Mouse (Mus musculus) stomach, embryonic 15.5 days (tissue): ENCODE measurements around the gene BC030867. TPM values are rescaled to one million over a fixed set of nuclear protein-coding genes. Genes with fewer than 3 reads are reported as not detected.

Source experiments
- ATAC-seq: fragments of 200-750 bp; cut with Nextera tagmentation; 2 replicates; pipeline ENCODE4 v1.8.0; 2017; ENCODE audit warnings: low read depth, moderate number of reproducible peaks, moderate TSS enrichment; ENCODE audit not compliant: insufficient read depth, low FRiP score
- H3K27ac ChIP-seq: fragments of 300-500 bp; sonication (generic); 2 replicates; pipeline ENCODE4 v1.5.1; 2015; ENCODE audit warnings: mild to moderate bottlenecking, inconsistent platforms
- H3K27me3 ChIP-seq: fragments of 300-500 bp; sonication (generic); replicated peaks from 2 replicates; pipeline ENCODE4 v1.6.1; 2015; ENCODE audit warnings: inconsistent platforms
- H3K36me3 ChIP-seq: fragments of 300-500 bp; sonication (generic); 2 replicates; pipeline ENCODE4 v1.6.1; 2015; ENCODE audit warnings: inconsistent platforms
- H3K4me1 ChIP-seq: fragments of 300-500 bp; sonication (generic); 2 replicates; pipeline ENCODE4 v1.6.1; 2015; ENCODE audit warnings: inconsistent platforms
- H3K4me2 ChIP-seq: fragments of 300-500 bp; sonication (generic); 2 replicates; pipeline ENCODE4 v1.6.1; 2015; ENCODE audit warnings: mild to moderate bottlenecking, inconsistent platforms
- H3K4me3 ChIP-seq: fragments of 300-500 bp; sonication (generic); replicated peaks from 2 replicates; pipeline ENCODE4 v1.5.1; 2015; ENCODE audit warnings: inconsistent platforms
- H3K9ac ChIP-seq: fragments of 300-500 bp; sonication (generic); 2 replicates; pipeline ENCODE4 v1.6.1; 2015; ENCODE audit warnings: inconsistent platforms
- H3K9me3 ChIP-seq: fragments of 300-500 bp; sonication (generic); 2 replicates; pipeline ENCODE4 v1.6.1; 2016; ENCODE audit warnings: inconsistent platforms
- WGBS: fragments of 180-500 bp; shearing (Covaris S2); methylation state at CpG from one replicate; pipeline ENCODE4 v1.1.7; 2015; 5-methylcytosine and 5-hydroxymethylcytosine counted together
- polyA plus RNA-seq: library from polyadenylated mRNA; unstranded; fragments of >200 nt; fragmentation: Nextera tagmentation; extraction: Ambion mirVana; gene quantifications from 2 replicates; pipeline ENCODE4 v1.2.1, GENCODE M21; 2015

Gene BC030867
- polyA plus RNA-seq, 1 experiment from 2014 or later: 11.4 TPM

- WGBS: under 1% methylated on average over 65 of the region's 125 CpGs
- Histone ChIP-seq H3K9me3 (no peaks in the 10 kb centered on the region), H3K36me3 (peaks cover 13% of the 10 kb centered on the region), H3K4me3 (peak within 1 kb of the TSS; percentile 80), H3K27ac (peak within 1 kb of the TSS; percentile 100), H3K4me2 (peak within 1 kb of the TSS; percentile 87), H3K9ac (peak within 1 kb of the TSS; percentile 76), H3K4me1 (peaks cover 13% of the 10 kb centered on the region; the same call in 1 of the 2 replicates), H3K27me3 (no peaks in the 10 kb centered on the region)
- ATAC-seq: peak; percentile 94
Measured at GRCm38 (mm10) chr11:102296491-102297472, 48.1 kb downstream of the BC030867 start, which contains the start of gene Atxn7l3. TSS of gene Atxn7l3 (minus strand) at chr11:102296631.

- Histone ChIP-seq H3K27ac (peak overlapping the region; percentile 100), H3K4me2 (peak overlapping the region; percentile 87), H3K9me3 (no peaks in the 10 kb centered on the region), H3K36me3 (peaks cover 3% of the 10 kb centered on the region), H3K4me3 (peak overlapping the region; percentile 80), H3K4me1 (peaks cover 13% of the 10 kb centered on the region; the same call in 1 of the 2 replicates), H3K27me3 (no peaks in the 10 kb centered on the region), H3K9ac (peak overlapping the region; percentile 50)
- 21% methylated on average over 27 of the region's 27 CpGs for WGBS
- ATAC-seq: peak; percentile 11; the same call in 1 of the 2 replicates
Measured at GRCm38 (mm10) chr11:102297577-102298556, 49.2 kb downstream of the BC030867 start.

- H3K4me1 ChIP-seq: peaks cover 12% of the 10 kb centered on the region; the same call in 1 of the 2 replicates
- H3K27me3 ChIP-seq: no peaks in the 10 kb centered on the region
- no peak overlapping the region for H3K27ac ChIP-seq
- no peaks in the 10 kb centered on the region for H3K9me3 ChIP-seq
- WGBS: 8% methylated on average over 1 of the region's 1 CpGs
- ATAC-seq: no peak
- no peaks in the 10 kb centered on the region for H3K36me3 ChIP-seq
- H3K4me3 ChIP-seq: no peak overlapping the region
- no peak overlapping the region for H3K4me2 ChIP-seq
- no peak overlapping the region for H3K9ac ChIP-seq
Measured at GRCm38 (mm10) chr11:102299839-102300238, 51.2 kb downstream of the BC030867 start.

GRCm38 (mm10) chr11:102304141-102304540, 55.5 kb downstream of the BC030867 start:
- Histone ChIP-seq H3K4me2 (no peak overlapping the region), H3K27ac (no peak overlapping the region), H3K4me3 (no peak overlapping the region), H3K36me3 (peaks cover 24% of the 10 kb centered on the region), H3K4me1 (peaks cover 4% of the 10 kb centered on the region), H3K9me3 (no peaks in the 10 kb centered on the region), H3K9ac (no peak overlapping the region), H3K27me3 (no peaks in the 10 kb centered on the region)
- WGBS: 52% methylated on average over 2 of the region's 2 CpGs
- ATAC-seq: no peak

- Histone ChIP-seq H3K36me3 (peaks cover 24% of the 10 kb centered on the region), H3K4me1 (peaks cover 16% of the 10 kb centered on the region), H3K4me2 (no peak overlapping the region), H3K9ac (no peak overlapping the region), H3K9me3 (no peaks in the 10 kb centered on the region), H3K4me3 (no peak overlapping the region), H3K27me3 (no peaks in the 10 kb centered on the region), H3K27ac (no peak overlapping the region)
- 53% methylated on average over 3 of the region's 3 CpGs for WGBS
- ATAC-seq: no peak
Measured at GRCm38 (mm10) chr11:102305359-102305758, 56.7 kb downstream of the BC030867 start.

GRCm38 (mm10) chr11:102308104-102308503, 59.4 kb downstream of the BC030867 start:
- no peak overlapping the region for H3K27ac ChIP-seq
- H3K4me2 ChIP-seq: no peak overlapping the region
- 77% methylated on average over 9 of the region's 9 CpGs for WGBS
- H3K9me3 ChIP-seq: no peaks in the 10 kb centered on the region
- H3K4me1 ChIP-seq: peaks cover 28% of the 10 kb centered on the region
- no peak overlapping the region for H3K9ac ChIP-seq
- H3K36me3 ChIP-seq: peaks cover 35% of the 10 kb centered on the region
- no peak overlapping the region for H3K4me3 ChIP-seq
- H3K27me3 ChIP-seq: no peaks in the 10 kb centered on the region
- ATAC-seq: no peak

- peaks cover 43% of the 10 kb centered on the region for H3K36me3 ChIP-seq
- WGBS: under 1% methylated on average over 27 of the region's 27 CpGs
Measured at GRCm38 (mm10) chr11:102308979-102309378, 60.3 kb downstream of the BC030867 start.

GRCm38 (mm10) chr11:102309821-102310617, 61.3 kb downstream of the BC030867 start:
- H3K4me3 ChIP-seq: peak overlapping the region; percentile 44
- no peaks in the 10 kb centered on the region for H3K9me3 ChIP-seq
- no peak for ATAC-seq
- peaks cover 45% of the 10 kb centered on the region for H3K36me3 ChIP-seq
- no peaks in the 10 kb centered on the region for H3K27me3 ChIP-seq
- peaks cover 28% of the 10 kb centered on the region for H3K4me1 ChIP-seq
- 0 out of 2 replicates have a peak overlapping the region, but pooled peaks have one; percentile 70 for H3K27ac ChIP-seq
- 0 out of 2 replicates have a peak overlapping the region, but pooled peaks have one; percentile 20 for H3K9ac ChIP-seq
- 84% methylated on average over 22 of the region's 22 CpGs for whole genome bisulfite sequencing
- H3K4me2 ChIP-seq: peak overlapping the region; percentile 72

More at GRCm38 (mm10) chr11:102308979-102309378, 60.3 kb downstream of the BC030867 start:
- Histone ChIP-seq H3K27ac (peak overlapping the region; percentile 70), H3K27me3 (no peaks in the 10 kb centered on the region), H3K4me1 (peaks cover 28% of the 10 kb centered on the region), H3K9me3 (no peaks in the 10 kb centered on the region), H3K4me2 (peak overlapping the region; percentile 72), H3K4me3 (peak overlapping the region; percentile 44), H3K9ac (0 out of 2 replicates have a peak overlapping the region, but pooled peaks have one; percentile 20)
- ATAC-seq: peak; percentile 95

- Histone ChIP-seq H3K9me3 (no peaks in the 10 kb centered on the region), H3K27ac (no peak overlapping the region), H3K9ac (no peak overlapping the region), H3K36me3 (peaks cover 43% of the 10 kb centered on the region), H3K27me3 (no peaks in the 10 kb centered on the region), H3K4me3 (0 out of 2 replicates have a peak overlapping the region, but pooled peaks have one; percentile 7), H3K4me1 (peaks cover 32% of the 10 kb centered on the region), H3K4me2 (no peak overlapping the region; the same call in 1 of the 2 replicates)
- 45% methylated on average over 37 of the region's 38 CpGs for whole genome bisulfite sequencing
- ATAC-seq: no peak
Measured at GRCm38 (mm10) chr11:102310768-102311695, 62.4 kb downstream of the BC030867 start.

GRCm38 (mm10) chr11:102311966-102312365, 63.3 kb downstream of the BC030867 start:
- no peaks in the 10 kb centered on the region for H3K27me3 ChIP-seq
- no peak overlapping the region for H3K9ac ChIP-seq
- no peak overlapping the region for H3K4me3 ChIP-seq
- 87% methylated on average over 4 of the region's 4 CpGs for WGBS
- peaks cover 36% of the 10 kb centered on the region for H3K4me1 ChIP-seq
- H3K27ac ChIP-seq: no peak overlapping the region
- no peak overlapping the region for H3K4me2 ChIP-seq
- H3K9me3 ChIP-seq: no peaks in the 10 kb centered on the region
- no peak for ATAC-seq
- H3K36me3 ChIP-seq: peaks cover 34% of the 10 kb centered on the region
